Mouse (Mus musculus): ENCODE data around the gene Cav1.

Cav1 gene

DNA sequence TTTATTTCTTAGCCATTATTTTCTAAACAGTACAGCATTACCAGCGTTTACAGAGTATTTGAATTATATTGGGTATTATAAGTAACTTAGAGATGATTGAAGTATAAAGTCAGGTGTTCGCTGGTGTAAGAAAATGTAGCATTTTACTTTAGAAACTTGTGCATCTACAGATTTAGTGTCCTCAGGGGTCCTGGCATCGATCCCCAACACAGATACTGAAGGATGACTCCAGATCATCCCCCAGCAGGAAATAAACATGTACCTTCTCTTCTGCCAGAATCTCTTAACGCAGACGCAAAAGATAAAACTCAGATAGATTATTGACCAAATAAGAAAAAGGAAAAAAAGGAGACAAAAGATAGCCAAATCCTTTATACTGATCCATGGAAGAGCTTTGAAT is 68.2 kb downstream of the Cav1 start:
- H3K27me3 ChIP-seq (ENCODE audit: insufficient read depth, low read length), result no peaks in the 10 kb centered on the region
- H3K36me3 ChIP-seq (ENCODE audit: insufficient read depth, low read length), result no peaks in the 10 kb centered on the region
- TF ChIP-seq POU5F1 (IDR thresholded peaks at IDR 0.05; ENCODE audit: borderline replicate concordance, low read length), result no peak
- TF ChIP-seq CTCF (conservative IDR thresholded peaks at IDR 0.05; ENCODE audit: low read length), result no peak
- TF ChIP-seq NANOG (IDR thresholded peaks at IDR 0.05; ENCODE audit: borderline replicate concordance, low read length), result no peak
- peaks cover 4% of the 10 kb centered on the region; the same call in 1 of the 2 replicates for H3K9me3 ChIP-seq (ENCODE audit: low read length)
- no peak overlapping the region for H3K4me3 ChIP-seq (replicated peaks; ENCODE audit: low read length)
- H3K4me1 ChIP-seq (replicated peaks; ENCODE audit: low read depth, low read length), result no peaks in the 10 kb centered on the region

DNA sequence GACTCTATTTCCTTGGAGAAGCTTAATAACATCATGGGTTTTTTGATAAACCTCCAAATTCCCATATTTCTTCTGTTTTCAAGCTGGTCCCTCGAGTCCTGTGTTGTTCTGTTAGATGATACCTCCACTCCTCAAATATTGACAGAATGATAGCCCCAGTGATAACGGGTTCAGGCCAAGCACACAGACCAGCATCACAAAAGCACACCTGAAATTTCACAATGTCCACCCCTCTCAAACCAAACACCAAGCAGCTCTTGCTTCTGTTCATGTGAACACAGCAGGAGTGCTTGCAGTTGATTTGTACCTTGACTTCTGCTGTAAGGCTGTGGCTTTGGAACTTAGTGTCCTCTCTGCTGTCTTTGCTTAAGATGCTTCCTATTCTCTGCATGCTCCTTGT is 71.2 kb downstream of the Cav1 start:
- H3K9me3 ChIP-seq (ENCODE audit: low read length), result no peaks in the 10 kb centered on the region
- no peaks in the 10 kb centered on the region for H3K4me1 ChIP-seq (replicated peaks; ENCODE audit: low read depth, low read length)
- H3K27me3 ChIP-seq (ENCODE audit: insufficient read depth, low read length), result no peaks in the 10 kb centered on the region
- TF ChIP-seq NANOG (IDR thresholded peaks at IDR 0.05; ENCODE audit: borderline replicate concordance, low read length) (no peak), POU5F1 (IDR thresholded peaks at IDR 0.05; ENCODE audit: borderline replicate concordance, low read length) (no peak), CTCF (conservative IDR thresholded peaks at IDR 0.05; ENCODE audit: low read length) (no peak)
- H3K4me3 ChIP-seq (replicated peaks; ENCODE audit: low read length), result no peak overlapping the region
- H3K36me3 ChIP-seq (ENCODE audit: insufficient read depth, low read length), result no peaks in the 10 kb centered on the region

DNA sequence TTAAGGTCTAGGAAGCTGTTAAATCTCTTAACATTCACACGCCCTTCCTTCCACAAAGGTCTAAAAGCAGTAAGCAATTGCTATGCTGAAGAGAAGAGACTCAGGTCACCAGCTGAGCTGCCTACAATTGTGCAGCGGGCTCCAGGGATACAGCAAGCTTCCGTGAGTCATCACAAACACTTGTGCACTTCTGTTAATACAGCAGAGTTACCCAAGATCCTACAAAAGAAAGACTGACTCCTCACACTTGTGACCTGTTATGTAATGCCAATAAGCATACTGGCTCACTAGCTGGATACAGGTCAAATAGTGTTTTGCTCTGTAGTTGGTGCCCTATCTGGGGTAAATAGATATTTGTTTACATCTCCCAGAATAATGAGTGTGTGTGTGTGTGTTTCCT is 74.0 kb downstream of the Cav1 start:
- no peaks in the 10 kb centered on the region for H3K27me3 ChIP-seq (ENCODE audit: insufficient read depth, low read length)
- H3K36me3 ChIP-seq (ENCODE audit: insufficient read depth, low read length), result no peaks in the 10 kb centered on the region
- H3K4me3 ChIP-seq (replicated peaks; ENCODE audit: low read length), result no peak overlapping the region
- H3K9me3 ChIP-seq (ENCODE audit: low read length), result no peaks in the 10 kb centered on the region
- no peak for TF ChIP-seq CTCF (conservative IDR thresholded peaks at IDR 0.05; ENCODE audit: low read length)
- no peak for TF ChIP-seq POU5F1 (IDR thresholded peaks at IDR 0.05; ENCODE audit: borderline replicate concordance, low read length)
- TF ChIP-seq NANOG (IDR thresholded peaks at IDR 0.05; ENCODE audit: borderline replicate concordance, low read length), result no peak
- no peaks in the 10 kb centered on the region for H3K4me1 ChIP-seq (replicated peaks; ENCODE audit: low read depth, low read length)

DNA sequence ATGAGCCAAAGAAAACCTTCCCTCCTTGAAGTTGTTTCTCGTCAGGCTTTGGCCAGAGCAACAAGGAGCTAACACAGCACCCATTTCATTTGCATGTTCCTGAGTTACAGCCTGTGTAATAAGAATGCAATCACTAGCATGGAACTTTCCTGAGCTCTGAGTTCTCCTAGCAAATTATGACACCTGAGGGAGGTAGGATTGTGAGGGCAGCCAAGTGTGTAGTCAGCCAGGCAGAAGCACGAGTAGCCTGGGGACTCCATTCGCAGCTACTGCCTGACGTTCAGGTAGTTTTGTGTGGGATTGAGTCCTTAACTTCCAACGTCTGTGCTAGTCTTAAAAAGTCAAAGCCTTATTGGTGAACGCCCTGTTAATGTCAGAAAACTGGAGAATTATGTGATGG is 75.6 kb downstream of the Cav1 start:
- Histone ChIP-seq H3K9me3 (ENCODE audit: low read length) (no peaks in the 10 kb centered on the region), H3K36me3 (ENCODE audit: insufficient read depth, low read length) (no peaks in the 10 kb centered on the region), H3K4me3 (replicated peaks; ENCODE audit: low read length) (no peak overlapping the region), H3K4me1 (replicated peaks; ENCODE audit: low read depth, low read length) (no peaks in the 10 kb centered on the region), H3K27me3 (ENCODE audit: insufficient read depth, low read length) (no peaks in the 10 kb centered on the region)
- no peak for TF ChIP-seq CTCF (conservative IDR thresholded peaks at IDR 0.05; ENCODE audit: low read length)
- no peak for TF ChIP-seq NANOG (IDR thresholded peaks at IDR 0.05; ENCODE audit: borderline replicate concordance, low read length)
- no peak for TF ChIP-seq POU5F1 (IDR thresholded peaks at IDR 0.05; ENCODE audit: borderline replicate concordance, low read length)

DNA sequence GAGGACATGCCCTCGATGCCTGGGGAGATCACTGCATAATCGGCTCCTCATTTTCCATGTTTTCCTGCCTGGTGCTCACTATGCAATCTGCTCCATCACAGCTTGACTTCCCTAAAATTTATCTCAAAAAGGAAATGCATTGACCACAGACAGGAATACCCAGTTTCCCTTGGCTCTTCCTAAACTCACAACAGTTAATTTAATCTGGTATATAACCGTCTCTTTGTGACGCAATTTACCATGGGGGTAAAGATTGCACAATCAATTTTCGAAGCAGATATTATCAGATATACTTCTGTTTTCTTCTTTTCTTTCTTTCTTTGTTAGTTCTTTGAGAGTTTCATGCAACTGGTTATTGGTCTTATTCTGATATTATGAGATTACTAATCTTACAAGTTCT is 79.4 kb downstream of the Cav1 start:
- no peak for TF ChIP-seq POU5F1 (IDR thresholded peaks at IDR 0.05; ENCODE audit: borderline replicate concordance, low read length)
- TF ChIP-seq CTCF (conservative IDR thresholded peaks at IDR 0.05; ENCODE audit: low read length), result no peak
- TF ChIP-seq NANOG (IDR thresholded peaks at IDR 0.05; ENCODE audit: borderline replicate concordance, low read length), result no peak
- Histone ChIP-seq H3K4me1 (replicated peaks; ENCODE audit: low read depth, low read length) (no peaks in the 10 kb centered on the region), H3K36me3 (ENCODE audit: insufficient read depth, low read length) (no peaks in the 10 kb centered on the region), H3K4me3 (replicated peaks; ENCODE audit: low read length) (no peak overlapping the region), H3K27me3 (ENCODE audit: insufficient read depth, low read length) (no peaks in the 10 kb centered on the region), H3K9me3 (ENCODE audit: low read length) (no peaks in the 10 kb centered on the region)

DNA sequence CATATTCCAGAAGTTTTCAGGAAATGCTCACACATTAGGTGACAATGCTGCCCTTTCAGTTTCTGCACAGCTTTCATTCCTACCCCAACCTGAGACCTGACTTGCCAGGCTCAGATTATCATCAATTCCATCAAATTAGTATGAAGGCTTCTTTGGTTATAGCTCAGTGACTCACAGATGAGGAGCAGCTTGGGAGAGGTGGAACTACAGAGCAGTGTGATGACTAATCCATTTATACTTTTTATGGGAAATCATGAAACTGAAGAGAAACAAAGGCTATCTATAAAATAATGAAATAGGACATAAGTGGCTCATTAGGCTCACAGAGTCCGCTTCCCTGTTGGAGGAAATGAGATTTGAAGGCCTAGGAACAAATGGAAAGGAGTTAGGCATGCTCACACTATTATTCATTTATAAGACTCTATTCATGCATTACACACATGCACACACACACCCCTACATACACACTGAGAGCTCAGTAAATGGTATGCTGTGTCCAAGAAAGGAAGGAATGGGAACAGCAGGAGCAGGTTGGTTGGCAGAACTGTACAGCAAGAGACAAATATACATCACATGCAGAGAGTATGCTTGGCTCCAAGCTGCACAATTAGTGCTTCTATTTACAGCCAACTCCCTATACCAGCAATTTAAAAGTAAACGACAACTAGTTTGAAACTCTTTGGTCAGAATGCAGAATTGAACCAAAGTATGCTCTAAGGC is 82.0 kb downstream of the Cav1 start:
- H3K27me3 ChIP-seq (ENCODE audit: insufficient read depth, low read length), result no peaks in the 10 kb centered on the region
- H3K4me1 ChIP-seq (replicated peaks; ENCODE audit: low read depth, low read length), result no peaks in the 10 kb centered on the region
- TF ChIP-seq CTCF (conservative IDR thresholded peaks at IDR 0.05; ENCODE audit: low read length) (no peak), POU5F1 (IDR thresholded peaks at IDR 0.05; ENCODE audit: borderline replicate concordance, low read length) (no peak), NANOG (IDR thresholded peaks at IDR 0.05; ENCODE audit: borderline replicate concordance, low read length) (no peak)
- no peaks in the 10 kb centered on the region for H3K9me3 ChIP-seq (ENCODE audit: low read length)
- H3K4me3 ChIP-seq (replicated peaks; ENCODE audit: low read length), result no peak overlapping the region
- no peaks in the 10 kb centered on the region for H3K36me3 ChIP-seq (ENCODE audit: insufficient read depth, low read length)
